Mouse (Mus musculus): ENCODE measurements around the gene Olfm2. TPM values are rescaled to one million over a fixed set of nuclear protein-coding genes. Genes with fewer than 3 reads are reported as not detected.

Gene Olfm2
- polyA plus RNA-seq, 1 experiment = 2.2 TPM

GRCm38 (mm10) chr9:20631332-20631731 is 114.8 kb downstream of the Olfm2 start:
- no peaks in the 10 kb centered on the region for H3K27me3 ChIP-seq (ENCODE audit: control insufficient read depth, insufficient read depth, low read length)
- 72% methylated on average over 2 of the region's 2 CpGs for WGBS
- TF ChIP-seq CTCF (IDR thresholded peaks at IDR 0.05; ENCODE audit: extremely low read depth, insufficient read length, insufficient replicate concordance, low read depth, low read length) = no peak
- TF ChIP-seq POLR2A (IDR thresholded peaks at IDR 0.05; ENCODE audit: low read depth, low read length) = no peak

More at GRCm38 (mm10) chr9:20631332-20631731, 114.8 kb downstream of the Olfm2 start:
- Histone ChIP-seq H3K27ac (ENCODE audit: insufficient read depth, low read depth, low read length) (no peak overlapping the region), H3K36me3 (ENCODE audit: control insufficient read depth, insufficient read depth, low read length) (no peaks in the 10 kb centered on the region), H3K4me1 (ENCODE audit: control insufficient read depth, insufficient read depth, insufficient read length, low read length) (no peaks in the 10 kb centered on the region), H3K4me3 (ENCODE audit: low read depth, low read length) (no peak overlapping the region)

Other genes starting within 250 kb of the Olfm2 start
- 0.48 and 0.75 TPM in 2 replicates for gene Zfp266, start 224.9 kb downstream of the Olfm2 start, polyA plus RNA-seq (2012; rRNA removed)
- gene Zfp846, start 165.1 kb downstream of the Olfm2 start, polyA plus RNA-seq (2012; rRNA removed) = 0.81 and 1.0 TPM in 2 replicates
- 36.8 and 77.8 TPM in 2 replicates for gene Ubl5, start 103.5 kb downstream of the Olfm2 start, polyA plus RNA-seq (2012; rRNA removed)
- gene Fbxl12, start 101.6 kb downstream of the Olfm2 start, polyA plus RNA-seq (2012; rRNA removed) = 21.0 and 42.5 TPM in 2 replicates
- 8.6 and 13.0 TPM in 2 replicates for gene Pin1, start 94.3 kb downstream of the Olfm2 start, polyA plus RNA-seq (2012; rRNA removed)
- 2.1 and 2.4 TPM in 2 replicates for gene Col5a3, start 68.7 kb upstream of the Olfm2 start, polyA plus RNA-seq (2012; rRNA removed)
- not detected in 2 replicates for gene Rdh8, start 72.2 kb upstream of the Olfm2 start, polyA plus RNA-seq (2012; rRNA removed)
- gene A230050P20Rik, start 122.3 kb upstream of the Olfm2 start, polyA plus RNA-seq (2012; rRNA removed) = 22.3 and 37.9 TPM in 2 replicates
- gene Angptl6, start 133.4 kb upstream of the Olfm2 start, polyA plus RNA-seq (2012; rRNA removed) = 4.3 and 8.0 TPM in 2 replicates
- gene Ppan, start 141.8 kb upstream of the Olfm2 start, polyA plus RNA-seq (2012; rRNA removed) = 33.4 and 42.2 TPM in 2 replicates
- gene Eif3g, start 152.3 kb upstream of the Olfm2 start, polyA plus RNA-seq (2012; rRNA removed) = 57.9 and 94.5 TPM in 2 replicates
- gene Dnmt1, start 213.5 kb upstream of the Olfm2 start, polyA plus RNA-seq (2012; rRNA removed) = 10.4 and 21.7 TPM in 2 replicates
- 2.5 and 2.9 TPM in 2 replicates for gene S1pr2, start 230.4 kb upstream of the Olfm2 start, polyA plus RNA-seq (2012; rRNA removed)